Mouse (Mus musculus) frontal cortex, adult (tissue): ENCODE measurements at regions not wholly inside any gene's neighbourhood (a gene's known extent, or its start where the extent isn't known, plus 50 kb on each side); places are given as distances from the start of the nearest gene placed in this dataset.

Experiments used
- ATAC-seq: cut with Nextera tagmentation; 2 replicates; pipeline ENCODE4 v1.9.2; 2017; ENCODE audit warnings: mild to moderate bottlenecking, moderate library complexity, mixed read lengths; ENCODE audit not compliant: low TSS enrichment

- ATAC-seq: no peak
Measured at GRCm38 (mm10) chr6:10252001-10252400, 1303.8 kb downstream of the Nxph1 start.

- ATAC-seq: peak; percentile 91
Measured at GRCm38 (mm10) chr6:10295225-10295624, 1347.0 kb downstream of the Nxph1 start.
